Mouse (Mus musculus): ENCODE data around the gene Pate2. TPM values are rescaled to one million over a fixed set of nuclear protein-coding genes. Genes with fewer than 3 reads are reported as not detected.
"Not testable (repeated sequence)": the region's sequence is repeated elsewhere in the genome, so short reads cannot be mapped to it uniquely, and the experiment has no call there.

Gene Pate2
- total RNA-seq, 2 experiments from 2014 or later, result 0.21 to 0.42 TPM

- DNase-seq (ENCODE audit: low spot score in 2 of 2), result no peak
Observed at GRCm38 (mm10) chr9:35556494-35557102, 13.5 kb upstream of the Pate2 start.

GRCm38 (mm10) chr9:35558257-35559008, 11.7 kb upstream of the Pate2 start, which contains the start of the genes Ddx25 and Pus3:
Ddx25 (minus strand) TSS chr9:35558528.
Pus3 (plus strand) TSS chr9:35558595.
- no peak for DNase-seq (ENCODE audit: low spot score in 2 of 2)

GRCm38 (mm10) chr9:35559009-35559890, 10.8 kb upstream of the Pate2 start:
- peak in 1 of 2 experiments; percentile 72 for DNase-seq (ENCODE audit: low spot score in 2 of 2)

- DNase-seq (ENCODE audit: low spot score in 2 of 2), result no peak
Observed at GRCm38 (mm10) chr9:35561076-35561475, 9.0 kb upstream of the Pate2 start.

- DNase-seq (ENCODE audit: low spot score in 2 of 2), result no peak
Observed at GRCm38 (mm10) chr9:35561583-35561982, 8.5 kb upstream of the Pate2 start.

GRCm38 (mm10) chr9:35564536-35565240, 5.4 kb upstream of the Pate2 start:
- no peak for DNase-seq (ENCODE audit: low spot score in 2 of 2)

- DNase-seq (ENCODE audit: low spot score in 2 of 2), result no peak
Observed at GRCm38 (mm10) chr9:35567995-35568394, 2.1 kb upstream of the Pate2 start.

GRCm38 (mm10) chr9:35570663-35571062, 579 bp downstream of the Pate2 start:
- no peak for DNase-seq (ENCODE audit: low spot score in 2 of 2)

- no peak for DNase-seq (ENCODE audit: low spot score in 2 of 2)
Observed at GRCm38 (mm10) chr9:35574416-35574815, 4.3 kb downstream of the Pate2 start.

GRCm38 (mm10) chr9:35587674-35588073, 17.6 kb downstream of the Pate2 start:
- no peak for DNase-seq (ENCODE audit: low spot score in 2 of 2)

GRCm38 (mm10) chr9:35592903-35593302, 22.8 kb downstream of the Pate2 start:
- DNase-seq (ENCODE audit: low spot score in 2 of 2), result no peak

GRCm38 (mm10) chr9:35607647-35608405, 37.7 kb downstream of the Pate2 start:
- no peak for DNase-seq (ENCODE audit: low spot score in 2 of 2)

GRCm38 (mm10) chr9:35611841-35612240, 41.8 kb downstream of the Pate2 start, which contains the start of gene Pate4:
Pate4 (minus strand) TSS chr9:35611941.
- no peak for DNase-seq (ENCODE audit: low spot score in 2 of 2)

- DNase-seq (ENCODE audit: low spot score in 2 of 2), result no peak
Observed at GRCm38 (mm10) chr9:35614005-35614404, 43.9 kb downstream of the Pate2 start.

GRCm38 (mm10) chr9:35616784-35617183, 46.7 kb downstream of the Pate2 start:
- DNase-seq (ENCODE audit: low spot score in 2 of 2), result not testable (repeated sequence)

GRCm38 (mm10) chr9:35632981-35633380, 62.9 kb downstream of the Pate2 start:
- DNase-seq (ENCODE audit: low spot score in 2 of 2), result no peak

GRCm38 (mm10) chr9:35648102-35648501, 78.0 kb downstream of the Pate2 start, which contains the start of gene Pate3:
Pate3 (minus strand) TSS chr9:35648202.
- no peak for DNase-seq (ENCODE audit: low spot score in 2 of 2)

GRCm38 (mm10) chr9:35673557-35673956, 103.5 kb downstream of the Pate2 start:
- DNase-seq (ENCODE audit: low spot score in 2 of 2), result no peak

- no peak for DNase-seq (ENCODE audit: low spot score in 2 of 2)
Observed at GRCm38 (mm10) chr9:35687013-35687412, 116.9 kb downstream of the Pate2 start, which contains the start of gene Pate1. Pate1 (minus strand) TSS chr9:35687390.

GRCm38 (mm10) chr9:35691924-35692323, 121.8 kb downstream of the Pate2 start:
- DNase-seq (ENCODE audit: low spot score in 2 of 2), result no peak

Data from gastrocnemius, postnatal 4 days (tissue).